Mouse (Mus musculus): ENCODE results near the gene S1pr2. TPM values are rescaled to one million over a fixed set of nuclear protein-coding genes. Genes with fewer than 3 reads are reported as not detected.
"Not testable (repeated sequence)": the region's sequence is repeated elsewhere in the genome, so short reads cannot be mapped to it uniquely, and the experiment has no call there.

S1pr2 gene
- total RNA-seq, 1 experiment from 2014 or later, result 2.2 TPM

- ATAC-seq (replicated peaks; ENCODE audit: low read depth, poor library complexity, severe bottlenecking), result 0 out of 2 replicates have a peak, but pooled peaks have one; percentile 9
Observed at GRCm38 (mm10) chr9:21002270-21002626, 25.7 kb upstream of the S1pr2 start.

- ATAC-seq (replicated peaks; ENCODE audit: low read depth, poor library complexity, severe bottlenecking), result no peak
Observed at GRCm38 (mm10) chr9:21001651-21002200, 25.1 kb upstream of the S1pr2 start.

DNA sequence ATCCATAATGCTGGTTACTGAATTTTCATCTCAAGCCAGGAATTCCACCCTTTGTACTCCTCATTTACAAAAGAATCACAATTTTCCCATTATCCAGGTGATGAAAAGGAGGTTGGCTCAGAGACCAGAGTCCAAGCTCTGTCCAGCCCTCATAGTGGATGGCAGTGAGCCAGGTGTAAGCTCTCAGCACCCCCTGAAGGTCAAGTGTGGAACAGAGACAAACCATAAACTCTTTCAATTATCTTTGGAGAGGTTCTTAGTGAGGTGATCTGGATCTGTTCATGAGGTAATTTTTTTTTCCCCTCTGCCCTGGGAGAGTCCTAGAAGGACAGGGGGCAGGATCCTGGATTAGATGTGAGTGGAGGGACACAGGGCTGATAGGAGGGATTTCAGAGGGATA is 24.2 kb upstream of the S1pr2 start:
- no peak for ATAC-seq (replicated peaks; ENCODE audit: low read depth, poor library complexity, severe bottlenecking)

- not testable (repeated sequence) for ATAC-seq (replicated peaks; ENCODE audit: low read depth, poor library complexity, severe bottlenecking)
Observed at GRCm38 (mm10) chr9:20998337-20998736, 21.8 kb upstream of the S1pr2 start.

DNA sequence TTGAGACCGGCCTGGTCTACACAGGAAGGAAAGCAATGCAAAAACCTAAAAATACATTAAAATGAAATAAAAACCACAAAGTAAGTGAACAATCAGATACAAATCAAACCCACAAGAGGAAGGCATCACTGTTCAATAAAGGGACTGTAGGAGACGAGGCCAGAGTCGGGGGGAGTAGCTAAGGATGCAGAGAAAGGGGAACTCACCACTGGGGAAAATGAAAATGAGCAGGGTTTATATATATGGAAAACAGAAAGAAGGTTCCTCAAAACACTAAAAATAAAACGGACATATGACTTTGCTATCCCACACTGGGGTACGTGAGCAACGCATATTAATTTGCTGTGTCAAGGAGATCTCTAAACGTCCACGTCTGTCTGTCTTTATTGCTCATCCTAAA is 20.5 kb upstream of the S1pr2 start:
- peak; percentile 87 for ATAC-seq (replicated peaks; ENCODE audit: low read depth, poor library complexity, severe bottlenecking)

GRCm38 (mm10) chr9:20995069-20995468 is 18.5 kb upstream of the S1pr2 start:
- ATAC-seq (replicated peaks; ENCODE audit: low read depth, poor library complexity, severe bottlenecking), result no peak

DNA sequence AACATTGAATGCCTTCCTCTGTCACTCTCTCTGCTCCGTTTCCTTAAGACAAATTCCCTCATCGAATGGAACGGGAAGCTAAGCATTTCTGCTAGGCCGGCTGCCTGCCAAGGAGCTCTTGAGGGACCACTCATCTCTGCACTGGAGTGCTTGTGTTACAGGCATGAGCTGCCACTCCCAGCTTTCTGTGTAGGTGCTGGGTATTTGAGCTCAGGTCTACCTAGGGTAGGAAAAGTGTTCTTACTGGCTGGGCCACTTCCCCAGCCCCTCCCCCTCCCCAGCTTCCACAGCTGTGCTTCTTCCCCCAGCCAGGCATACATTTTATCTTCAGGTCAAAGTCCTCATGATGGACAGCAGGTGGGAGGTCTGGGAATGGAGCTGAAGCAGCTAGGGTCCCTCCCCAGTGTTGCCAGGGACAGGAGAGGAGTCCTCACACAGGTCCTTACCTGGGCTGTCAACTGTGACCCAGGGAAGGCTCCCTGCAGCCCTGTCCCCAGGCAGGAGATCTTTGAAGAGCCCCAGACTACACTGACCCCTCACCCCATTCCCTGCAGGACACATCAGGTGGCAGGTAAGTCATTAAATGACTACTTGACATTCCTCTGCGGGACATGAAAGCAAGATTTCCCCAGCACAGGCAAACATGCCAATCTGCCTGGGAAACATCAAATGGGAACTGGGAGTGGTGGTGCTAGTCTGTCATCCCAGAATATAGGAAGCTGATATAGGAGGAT is 16.8 kb upstream of the S1pr2 start:
- no peak for ATAC-seq (replicated peaks; ENCODE audit: low read depth, poor library complexity, severe bottlenecking)

GRCm38 (mm10) chr9:20991587-20991986 is 15.0 kb upstream of the S1pr2 start:
- ATAC-seq (replicated peaks; ENCODE audit: low read depth, poor library complexity, severe bottlenecking), result no peak

DNA sequence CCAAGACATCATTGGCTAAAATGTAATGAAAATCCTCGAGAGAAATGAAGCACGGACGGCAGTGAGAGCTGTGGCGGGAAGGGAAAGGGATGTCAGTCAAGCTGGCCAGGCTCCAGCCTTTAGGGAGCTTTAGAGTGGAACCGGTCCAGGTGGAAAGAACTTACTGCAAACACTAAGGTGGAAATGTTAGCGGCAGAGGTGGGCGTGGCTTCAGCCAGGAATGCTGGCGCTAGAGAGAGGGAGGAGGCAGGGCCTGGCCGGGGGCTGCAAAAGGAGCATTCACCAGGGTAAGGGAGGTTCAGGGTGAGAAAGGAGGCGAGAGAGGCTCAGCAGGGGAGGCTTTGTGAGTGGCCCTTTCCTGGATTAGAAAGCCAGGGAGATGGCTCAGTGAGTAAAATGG is 14.3 kb upstream of the S1pr2 start:
- no peak for ATAC-seq (replicated peaks; ENCODE audit: low read depth, poor library complexity, severe bottlenecking)

GRCm38 (mm10) chr9:20987953-20988352 is 11.4 kb upstream of the S1pr2 start:
- ATAC-seq (replicated peaks; ENCODE audit: low read depth, poor library complexity, severe bottlenecking), result no peak

- no peak for ATAC-seq (replicated peaks; ENCODE audit: low read depth, poor library complexity, severe bottlenecking)
Observed at GRCm38 (mm10) chr9:20986952-20987686, 10.5 kb upstream of the S1pr2 start.

- ATAC-seq (replicated peaks; ENCODE audit: low read depth, poor library complexity, severe bottlenecking), result peak; percentile 42; the same call in 1 of the 2 replicates
Observed at GRCm38 (mm10) chr9:20983169-20983568, 6.6 kb upstream of the S1pr2 start.

- no peak for ATAC-seq (replicated peaks; ENCODE audit: low read depth, poor library complexity, severe bottlenecking)
Observed at GRCm38 (mm10) chr9:20982171-20982570, 5.6 kb upstream of the S1pr2 start.

DNA sequence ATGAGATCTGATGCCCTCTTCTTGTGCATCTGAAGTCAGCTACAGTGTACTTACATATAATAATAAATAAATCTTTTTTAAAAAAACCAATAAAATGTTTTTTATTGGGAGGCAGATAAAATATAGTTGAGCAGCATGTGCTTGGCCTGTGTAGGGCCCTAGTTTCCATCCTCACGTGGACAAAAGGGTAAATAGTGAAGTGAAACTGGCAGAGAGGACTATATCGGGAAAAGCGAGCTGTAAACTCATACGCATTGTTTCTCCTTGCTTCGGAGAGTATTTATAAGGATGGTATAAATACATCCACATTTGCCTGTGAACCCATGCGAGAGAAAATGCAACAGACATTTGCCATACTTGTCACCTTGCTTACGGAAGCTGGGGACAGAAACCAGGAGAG is 3.2 kb upstream of the S1pr2 start:
- no peak for ATAC-seq (replicated peaks; ENCODE audit: low read depth, poor library complexity, severe bottlenecking)

DNA sequence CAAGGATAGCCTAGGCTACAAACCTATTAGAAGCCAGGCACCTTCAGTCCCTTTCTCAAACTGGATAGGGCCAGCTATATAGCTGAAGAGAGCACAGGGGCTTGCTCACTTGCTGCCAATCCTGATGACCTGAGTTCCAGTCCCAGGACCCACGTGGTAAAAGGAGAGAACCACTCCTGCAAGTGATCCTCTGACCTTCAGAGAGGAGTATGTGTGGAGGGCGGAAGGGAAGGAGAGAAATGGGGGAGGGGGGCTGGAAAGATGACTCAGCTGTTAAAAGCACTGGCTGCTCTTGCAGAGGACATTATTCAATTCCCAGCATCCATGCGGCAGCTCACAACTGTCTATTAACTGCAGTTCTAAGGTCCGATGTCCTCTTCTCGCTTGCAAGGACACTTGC is 2.6 kb upstream of the S1pr2 start:
- no peak for ATAC-seq (replicated peaks; ENCODE audit: low read depth, poor library complexity, severe bottlenecking)

DNA sequence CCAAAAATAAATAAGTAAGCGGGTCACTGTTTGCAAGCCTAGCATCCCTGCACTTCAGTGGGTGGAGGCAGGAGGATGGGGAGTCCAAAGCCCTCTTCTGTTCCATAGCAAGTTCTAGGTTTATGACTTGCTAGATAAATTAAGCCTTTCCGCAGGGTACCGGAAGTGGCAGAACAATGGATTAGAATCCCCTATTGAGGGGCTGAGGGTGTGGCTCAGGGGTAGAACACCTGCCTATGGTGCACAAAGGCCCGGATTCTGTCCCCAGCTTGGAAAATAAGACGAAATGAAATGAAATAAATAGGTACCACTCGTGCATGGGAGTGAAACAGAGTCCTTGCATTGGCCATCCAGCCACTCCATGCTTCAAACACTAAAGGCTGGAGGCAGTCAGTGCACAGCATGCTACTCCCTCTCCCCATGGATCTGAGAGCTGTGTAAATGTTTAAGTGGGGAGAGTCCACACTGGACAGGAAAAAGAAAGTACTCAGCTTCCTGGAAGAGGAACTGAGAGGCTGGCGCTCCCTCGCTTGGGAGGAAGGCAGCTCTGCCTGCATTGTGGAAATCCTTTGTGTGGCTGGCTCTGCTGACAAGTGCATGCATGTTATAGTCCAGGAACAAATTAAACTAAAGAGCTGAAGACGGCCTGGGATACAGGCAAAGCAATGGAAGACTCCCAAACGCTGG is 2.0 kb upstream of the S1pr2 start:
- no peak for ATAC-seq (replicated peaks; ENCODE audit: low read depth, poor library complexity, severe bottlenecking)

DNA sequence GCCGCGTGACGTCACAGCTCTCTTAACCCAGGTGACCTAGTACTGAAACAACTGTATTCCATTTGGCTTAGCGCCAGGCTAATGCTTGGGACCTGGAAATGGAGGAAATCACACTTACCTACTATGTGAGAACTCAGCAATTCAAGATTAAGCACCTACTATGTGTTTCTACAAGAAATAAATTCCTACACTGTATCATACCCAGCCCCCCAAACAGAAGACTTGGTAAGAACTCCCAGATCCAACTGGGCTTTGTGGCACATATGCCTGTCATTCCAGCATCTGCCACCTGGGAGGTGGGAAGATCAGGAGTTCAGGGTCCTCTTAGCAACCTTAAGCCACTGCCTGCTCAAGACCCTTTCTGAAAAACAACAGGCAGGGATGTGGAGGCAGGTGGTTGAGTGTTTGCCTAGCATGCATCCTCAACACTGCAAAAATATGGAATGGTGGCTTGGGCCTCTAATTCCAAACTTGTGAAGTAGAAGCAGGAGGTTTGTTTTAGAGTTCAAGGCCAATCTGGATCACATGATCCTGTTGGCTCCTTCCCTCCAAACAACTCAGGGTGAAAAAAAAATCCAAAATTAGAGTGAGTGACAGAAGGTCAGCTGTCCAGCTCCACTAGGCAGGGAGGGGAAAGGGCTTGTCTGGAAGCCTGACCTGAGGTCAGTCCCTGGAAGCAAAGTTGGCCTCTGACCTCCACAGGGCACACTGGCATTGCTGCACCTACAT is 544 bp upstream of the S1pr2 start:
- no peak for ATAC-seq (replicated peaks; ENCODE audit: low read depth, poor library complexity, severe bottlenecking)

DNA sequence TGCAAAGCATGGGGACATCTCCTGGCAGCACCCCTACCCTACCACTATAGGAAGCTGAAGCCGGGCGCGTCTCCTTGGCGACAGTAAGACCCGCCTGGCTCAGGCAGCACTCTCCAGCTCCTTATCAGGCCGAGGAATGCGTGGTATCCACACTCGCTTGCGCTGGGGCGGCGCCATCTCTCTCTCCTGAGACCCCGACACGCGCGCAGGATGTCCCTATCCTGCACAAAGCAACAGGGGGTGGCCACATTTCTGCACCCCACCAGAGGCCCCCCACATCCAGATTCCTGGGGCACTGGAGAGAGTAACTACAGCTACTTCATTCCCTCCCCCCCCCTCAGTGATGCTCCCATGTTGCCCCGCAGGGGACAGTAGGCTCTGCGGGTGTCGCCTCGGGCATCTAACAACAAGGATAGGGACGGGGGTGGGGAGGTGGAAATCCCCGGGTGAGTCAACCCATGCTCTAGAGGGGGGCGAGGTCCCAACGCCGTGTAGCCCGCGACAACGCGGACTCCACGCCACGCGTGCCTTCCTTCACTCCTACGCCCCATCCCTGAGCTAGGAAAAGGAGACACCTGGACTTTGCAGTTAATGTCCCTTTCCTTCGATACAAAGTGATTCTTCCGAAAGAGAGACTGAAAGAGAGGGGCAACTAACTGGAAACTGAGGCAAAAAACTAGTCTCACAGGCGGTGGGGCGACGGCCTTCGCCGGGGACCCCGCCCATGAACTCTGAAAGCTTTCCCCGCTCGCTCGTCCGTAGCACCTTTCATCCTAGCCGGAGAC is 958 bp downstream of the S1pr2 start:
- ATAC-seq (replicated peaks; ENCODE audit: low read depth, poor library complexity, severe bottlenecking), result peak; percentile 40

DNA sequence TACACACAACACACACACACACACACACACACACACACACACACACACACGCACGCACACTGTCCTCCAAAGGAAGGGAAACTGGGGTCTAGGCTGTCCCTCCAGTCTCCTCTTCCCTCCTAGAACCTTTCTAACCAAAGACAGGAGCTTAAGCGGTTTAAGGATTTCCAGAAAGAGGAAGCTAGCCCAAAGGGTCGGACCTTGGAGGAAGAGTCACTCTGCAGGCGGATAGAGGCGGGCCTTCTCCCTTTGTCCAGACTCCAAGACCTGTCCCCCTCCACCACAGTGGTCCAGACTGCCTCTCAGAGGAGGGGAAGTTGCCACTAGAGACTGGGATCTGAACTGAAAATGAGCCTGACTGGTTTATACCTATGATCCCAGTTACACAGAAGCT is 2.9 kb downstream of the S1pr2 start:
- ATAC-seq (replicated peaks; ENCODE audit: low read depth, poor library complexity, severe bottlenecking), result peak; percentile 64

All from common myeloid progenitor, adult 5-6 weeks (primary cell).